Mouse (Mus musculus): ENCODE data around the gene Bhmt2. TPM values are rescaled to one million over a fixed set of nuclear protein-coding genes. Genes with fewer than 3 reads are reported as not detected.

The Bhmt2 gene
- total RNA-seq, 2 experiments from 2014 or later: not detected

Other genes with a start within 250 kb of the Bhmt2 start
- gene Jmy, start 174.5 kb downstream of the Bhmt2 start, total RNA-seq (2015; ENCODE audit: low replicate concordance): 21.6 and 23.1 TPM in 2 replicates
- gene Jmy, start 174.5 kb downstream of the Bhmt2 start, total RNA-seq (2017; ENCODE audit: low replicate concordance): 19.5 and 33.4 TPM in 2 replicates
- not detected in 2 replicates for gene Bhmt, start 36.3 kb downstream of the Bhmt2 start, total RNA-seq (2015; ENCODE audit: low replicate concordance)
- not detected in 2 replicates for gene Bhmt, start 36.3 kb downstream of the Bhmt2 start, total RNA-seq (2017; ENCODE audit: low replicate concordance)
- not detected in 2 replicates for gene Dmgdh, start 131 bp upstream of the Bhmt2 start, total RNA-seq (2015; ENCODE audit: low replicate concordance)
- not detected in 2 replicates for gene Dmgdh, start 131 bp upstream of the Bhmt2 start, total RNA-seq (2017; ENCODE audit: low replicate concordance)
- gene Arsb, start 97.3 kb upstream of the Bhmt2 start, total RNA-seq (2015; ENCODE audit: low replicate concordance): 23.8 and 28.5 TPM in 2 replicates
- 3.0 and 7.9 TPM in 2 replicates for gene Arsb, start 97.3 kb upstream of the Bhmt2 start, total RNA-seq (2017; ENCODE audit: low replicate concordance)

All from erythroid progenitor cell, adult 5-6 weeks (primary cell).